Comparison of ENCODE assay signal across 8 mouse cellular contexts in genomic region chr11:101300881-101301280, GRCm38 (mm10). TPM values are rescaled to one million over a fixed set of nuclear protein-coding genes. Genes with fewer than 3 reads are reported as not detected.
DNase-seq lines count a peak whose midpoint lies in the region; ATAC-seq lines count a peak whose summit lies in the region.

No protein-coding gene starts in this region.

- DNase-seq in heart, adult 9 months (ENCODE audit: low spot score in 2 of 2) = no peak
- DNase-seq in ZHBTc4 (ENCODE audit: low read depth, low spot score) = peak; percentile 53
- DNase-seq in midbrain, embryonic 14.5 days = no peak
- no peak for DNase-seq in kidney, postnatal 10 days
- no peak for DNase-seq in frontal cortex, postnatal 10 days (ENCODE audit: low spot score in 2 of 2)

- peaks cover 11% of the 10 kb centered on the region for H3K4me1 ChIP-seq in heart, embryonic 16.5 days (ENCODE audit: control insufficient read depth, insufficient read depth, low read length)
- H3K4me1 ChIP-seq in hindbrain, embryonic 13.5 days (replicated peaks) = peaks cover 19% of the 10 kb centered on the region
- H3K4me1 ChIP-seq in midbrain, embryonic 14.5 days (ENCODE audit: control insufficient read depth, insufficient read depth, low read length) = peaks cover 12% of the 10 kb centered on the region

- H3K36me3 ChIP-seq in heart, embryonic 16.5 days (ENCODE audit: control insufficient read depth, insufficient read depth) = peaks cover 10% of the 10 kb centered on the region; the same call in 1 of the 2 replicates
- peaks cover 33% of the 10 kb centered on the region for H3K36me3 ChIP-seq in hindbrain, embryonic 13.5 days
- H3K36me3 ChIP-seq in midbrain, embryonic 14.5 days (ENCODE audit: control insufficient read depth, insufficient read depth, low read length) = peaks cover 33% of the 10 kb centered on the region

- H3K27me3 ChIP-seq in heart, embryonic 16.5 days (ENCODE audit: control insufficient read depth, insufficient read depth, low read length) = no peaks in the 10 kb centered on the region
- no peaks in the 10 kb centered on the region for H3K27me3 ChIP-seq in hindbrain, embryonic 13.5 days
- H3K27me3 ChIP-seq in midbrain, embryonic 14.5 days (ENCODE audit: control insufficient read depth, insufficient read depth, low read length) = no peaks in the 10 kb centered on the region

- peak overlapping the region; percentile 94 for H3K4me2 ChIP-seq in heart, embryonic 16.5 days (ENCODE audit: low read depth, low read length)
- H3K4me2 ChIP-seq in hindbrain, embryonic 13.5 days = peak overlapping the region; percentile 99
- H3K4me2 ChIP-seq in midbrain, embryonic 14.5 days (ENCODE audit: low read length) = peak overlapping the region; percentile 98

- 62% methylated on average over 7 of the region's 7 CpGs for WGBS in heart, embryonic 16.5 days
- WGBS in hindbrain, embryonic 13.5 days = 69% methylated on average over 7 of the region's 7 CpGs
- WGBS in midbrain, embryonic 14.5 days = 63% methylated on average over 7 of the region's 7 CpGs

- no peaks in the 10 kb centered on the region for H3K9me3 ChIP-seq in heart, embryonic 16.5 days (replicated peaks; ENCODE audit: control insufficient read depth, low read length)
- no peaks in the 10 kb centered on the region for H3K9me3 ChIP-seq in hindbrain, embryonic 13.5 days
- H3K9me3 ChIP-seq in midbrain, embryonic 14.5 days (ENCODE audit: control insufficient read depth, low read length) = no peaks in the 10 kb centered on the region

- H3K9ac ChIP-seq in heart, embryonic 16.5 days (ENCODE audit: low read length) = peak overlapping the region; percentile 89
- peak overlapping the region; percentile 96 for H3K9ac ChIP-seq in hindbrain, embryonic 13.5 days
- 0 out of 2 replicates have a peak overlapping the region, but pooled peaks have one; percentile 81 for H3K9ac ChIP-seq in midbrain, embryonic 14.5 days (replicated peaks; ENCODE audit: low read length)

- peak overlapping the region; percentile 92 for H3K4me3 ChIP-seq in heart, embryonic 16.5 days (ENCODE audit: low read length)
- H3K4me3 ChIP-seq in hindbrain, embryonic 13.5 days = peak overlapping the region; percentile 67
- H3K4me3 ChIP-seq in midbrain, embryonic 14.5 days (replicated peaks; ENCODE audit: low read depth, low read length) = peak overlapping the region; percentile 89

- ATAC-seq in heart, embryonic 16.5 days (replicated peaks; ENCODE audit: extremely low read depth, insufficient read depth, low FRiP score) = no peak
- ATAC-seq in hindbrain, embryonic 13.5 days (ENCODE audit: low FRiP score) = no peak
- no peak for ATAC-seq in midbrain, embryonic 14.5 days (ENCODE audit: low FRiP score, low TSS enrichment)
- ATAC-seq in frontal cortex, adult (ENCODE audit: low TSS enrichment) = no peak

- H3K27ac ChIP-seq in heart, embryonic 16.5 days (ENCODE audit: low read length) = no peak overlapping the region
- no peak overlapping the region for H3K27ac ChIP-seq in hindbrain, embryonic 13.5 days
- H3K27ac ChIP-seq in midbrain, embryonic 14.5 days (replicated peaks; ENCODE audit: low read depth, low read length) = no peak overlapping the region

RNA-seq across cellular contexts. Expression of gene Becn1, which starts 1.2 kb away (rescaled TPM):
- 135 TPM in 2 replicates for polyA plus RNA-seq in heart, embryonic 16.5 days (2015; fragmentation: Nextera tagmentation; extraction: Ambion mirVana)
- polyA plus RNA-seq in hindbrain, embryonic 13.5 days (2015; fragmentation: Nextera tagmentation; extraction: Ambion mirVana) = 166 and 188 TPM in 2 replicates
- 148 and 193 TPM in 2 replicates for polyA plus RNA-seq in midbrain, embryonic 14.5 days (2014; fragmentation: Nextera tagmentation; extraction: Ambion mirVana)

RNA-seq across cellular contexts. Expression of gene Psme3, which starts 15.1 kb away (rescaled TPM):
- polyA plus RNA-seq in heart, embryonic 16.5 days (2015; fragmentation: Nextera tagmentation; extraction: Ambion mirVana) = 94.1 and 103 TPM in 2 replicates
- 118 and 122 TPM in 2 replicates for polyA plus RNA-seq in hindbrain, embryonic 13.5 days (2015; fragmentation: Nextera tagmentation; extraction: Ambion mirVana)
- polyA plus RNA-seq in midbrain, embryonic 14.5 days (2014; fragmentation: Nextera tagmentation; extraction: Ambion mirVana) = 101 and 103 TPM in 2 replicates

RNA-seq across cellular contexts. Expression of gene Coa3, which starts 22.0 kb away (rescaled TPM):
- polyA plus RNA-seq in heart, embryonic 16.5 days (2015; fragmentation: Nextera tagmentation; extraction: Ambion mirVana) = 166 and 175 TPM in 2 replicates
- polyA plus RNA-seq in hindbrain, embryonic 13.5 days (2015; fragmentation: Nextera tagmentation; extraction: Ambion mirVana) = 216 and 226 TPM in 2 replicates
- 221 and 243 TPM in 2 replicates for polyA plus RNA-seq in midbrain, embryonic 14.5 days (2014; fragmentation: Nextera tagmentation; extraction: Ambion mirVana)

RNA-seq across cellular contexts. Expression of gene Cntd1, which starts 22.1 kb away (rescaled TPM):
- 0.87 and 0.91 TPM in 2 replicates for polyA plus RNA-seq in heart, embryonic 16.5 days (2015; fragmentation: Nextera tagmentation; extraction: Ambion mirVana)
- 1.3 TPM in 2 replicates for polyA plus RNA-seq in hindbrain, embryonic 13.5 days (2015; fragmentation: Nextera tagmentation; extraction: Ambion mirVana)
- polyA plus RNA-seq in midbrain, embryonic 14.5 days (2014; fragmentation: Nextera tagmentation; extraction: Ambion mirVana) = 0.38 and 0.55 TPM in 2 replicates

RNA-seq across cellular contexts. Expression of gene Aoc2, which starts 24.0 kb away (rescaled TPM):
- 0.89 and 0.92 TPM in 2 replicates for polyA plus RNA-seq in heart, embryonic 16.5 days (2015; fragmentation: Nextera tagmentation; extraction: Ambion mirVana)
- 1.9 and 2.4 TPM in 2 replicates for polyA plus RNA-seq in hindbrain, embryonic 13.5 days (2015; fragmentation: Nextera tagmentation; extraction: Ambion mirVana)
- 1.3 and 1.7 TPM in 2 replicates for polyA plus RNA-seq in midbrain, embryonic 14.5 days (2014; fragmentation: Nextera tagmentation; extraction: Ambion mirVana)
